Mouse (Mus musculus) B cell, adult (primary cell): ENCODE measurements around the gene Plekhh1. TPM values are rescaled to one million over a fixed set of nuclear protein-coding genes. Genes with fewer than 3 reads are reported as not detected.

Experiments used
- total RNA-seq: library from RNA; stranded (reverse); gene quantifications from 4 replicates; pipeline ENCODE4 v1.2.4, GENCODE M21; 2023; ENCODE audit not compliant: inconsistent age

Plekhh1 gene
- 0.51 to 0.81 TPM (median 0.59 TPM) in 4 replicates for total RNA-seq

DNA sequence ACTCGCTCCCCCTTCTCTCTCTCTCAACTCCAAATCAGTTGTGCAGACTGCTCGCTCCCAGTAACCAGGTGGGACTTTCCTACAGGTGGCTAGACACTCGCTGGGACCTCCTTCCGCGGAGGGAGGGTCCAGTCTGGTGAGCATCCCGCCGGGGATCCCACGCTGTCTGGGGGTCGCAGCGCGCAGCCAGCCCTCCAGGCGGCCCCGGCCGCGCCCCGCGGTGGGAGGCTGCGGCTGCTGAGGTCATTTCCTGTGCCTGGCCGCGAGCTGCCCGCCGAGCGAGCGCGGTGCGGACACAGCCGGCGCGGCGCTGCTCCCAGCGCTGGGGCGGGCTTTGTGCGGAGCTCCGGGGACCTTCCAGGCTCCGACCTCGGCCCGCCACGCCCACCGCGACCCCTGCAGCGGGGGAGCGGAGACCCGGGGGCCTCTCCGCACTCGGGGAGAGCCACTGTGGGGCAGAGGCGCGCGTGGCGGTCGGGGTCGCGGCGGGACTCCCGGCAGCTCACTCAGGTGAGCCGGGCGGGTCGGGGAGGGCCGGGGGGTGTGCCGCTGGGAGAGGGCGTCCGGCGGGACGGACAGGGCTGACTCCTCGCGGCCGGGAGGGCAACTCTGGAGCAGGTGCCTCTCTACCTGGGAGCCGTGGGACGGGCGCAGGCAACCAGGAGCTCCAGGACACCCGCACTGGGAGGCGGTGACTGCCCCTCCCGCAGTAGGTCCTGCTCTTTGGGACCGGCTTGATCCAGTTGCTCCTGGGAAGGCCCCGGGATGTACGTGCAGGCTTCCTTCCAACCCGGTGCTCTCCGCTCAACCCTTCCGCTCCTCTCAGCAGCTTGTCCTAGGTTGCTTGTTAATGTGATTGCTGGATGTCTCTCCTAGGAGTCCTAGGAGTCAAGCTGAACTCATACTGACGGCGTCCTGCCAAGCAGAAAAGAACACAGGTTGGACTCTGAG lies at the start of gene Plekhh1:
Gene Plekhh1, plus strand, starts transcription at position 253 of the 951 bp plus-strand sequence.

DNA sequence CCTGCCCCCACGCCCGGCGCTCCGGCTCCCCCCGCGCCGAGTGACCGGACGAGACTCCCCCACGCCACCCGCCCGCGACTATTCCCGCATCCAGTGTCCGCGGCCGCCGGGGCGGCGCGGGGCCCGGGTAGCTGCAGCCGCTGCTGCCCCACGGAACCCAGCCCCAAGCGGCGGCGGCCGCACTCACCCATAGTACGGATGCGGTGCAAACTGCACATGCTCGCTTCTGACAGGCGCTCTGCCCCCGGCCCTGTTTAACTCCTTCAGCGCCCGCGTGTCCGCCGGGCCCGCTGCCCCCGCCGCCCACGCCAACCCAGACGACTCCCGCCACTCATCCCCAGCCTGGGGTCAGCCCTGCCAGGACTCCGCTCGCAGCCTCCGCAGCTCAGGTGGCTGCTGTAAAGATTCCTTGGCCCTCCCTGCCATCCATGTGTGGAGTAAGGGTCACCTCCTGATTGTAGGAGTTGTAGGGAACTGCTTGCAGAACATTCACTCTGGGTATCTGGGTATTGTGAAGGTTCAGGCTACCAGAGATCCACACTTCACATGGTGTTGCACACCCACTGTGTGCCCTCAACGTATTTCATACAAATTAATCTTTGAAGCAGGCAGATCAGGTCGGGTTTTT lies 21.7 kb upstream of the Plekhh1 start, which contains the start of gene Tmem229b:
Gene Tmem229b, minus strand, starts transcription at position 502 of the 628 bp plus-strand sequence.

DNA sequence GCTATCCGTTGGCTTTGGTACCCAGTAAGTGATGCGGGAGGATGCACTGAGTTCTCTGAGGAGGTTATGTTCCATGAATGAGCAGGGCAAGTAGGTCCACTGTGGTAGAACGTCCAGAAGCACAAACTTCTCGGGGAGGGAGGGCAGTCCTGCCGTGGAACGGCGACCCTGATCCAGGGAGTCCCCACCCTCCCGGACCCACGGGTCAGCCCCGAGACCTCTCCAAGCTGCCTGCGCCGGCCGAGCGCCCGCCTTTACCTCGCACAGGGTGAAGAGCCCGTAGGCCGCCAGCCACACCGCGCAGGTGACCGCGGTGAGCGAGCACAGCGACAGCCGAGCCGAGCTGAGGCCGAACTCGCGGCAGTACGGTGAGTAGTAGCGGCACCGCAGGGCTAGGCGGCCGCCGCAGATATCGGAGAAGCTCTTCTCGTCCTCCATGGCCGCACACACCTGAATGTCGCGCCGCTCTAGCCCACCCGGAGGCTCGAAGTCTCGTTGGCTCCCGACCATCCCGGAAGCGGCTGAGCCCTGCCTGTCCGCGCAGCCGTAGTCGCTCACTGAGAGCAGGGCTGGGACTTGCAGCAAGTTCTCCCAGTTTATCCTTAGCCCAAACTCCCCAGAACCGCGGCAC lies 60.3 kb downstream of the Plekhh1 start, which contains the start of gene Pigh:
Gene Pigh, minus strand, starts transcription at position 470 of the 631 bp plus-strand sequence.

DNA sequence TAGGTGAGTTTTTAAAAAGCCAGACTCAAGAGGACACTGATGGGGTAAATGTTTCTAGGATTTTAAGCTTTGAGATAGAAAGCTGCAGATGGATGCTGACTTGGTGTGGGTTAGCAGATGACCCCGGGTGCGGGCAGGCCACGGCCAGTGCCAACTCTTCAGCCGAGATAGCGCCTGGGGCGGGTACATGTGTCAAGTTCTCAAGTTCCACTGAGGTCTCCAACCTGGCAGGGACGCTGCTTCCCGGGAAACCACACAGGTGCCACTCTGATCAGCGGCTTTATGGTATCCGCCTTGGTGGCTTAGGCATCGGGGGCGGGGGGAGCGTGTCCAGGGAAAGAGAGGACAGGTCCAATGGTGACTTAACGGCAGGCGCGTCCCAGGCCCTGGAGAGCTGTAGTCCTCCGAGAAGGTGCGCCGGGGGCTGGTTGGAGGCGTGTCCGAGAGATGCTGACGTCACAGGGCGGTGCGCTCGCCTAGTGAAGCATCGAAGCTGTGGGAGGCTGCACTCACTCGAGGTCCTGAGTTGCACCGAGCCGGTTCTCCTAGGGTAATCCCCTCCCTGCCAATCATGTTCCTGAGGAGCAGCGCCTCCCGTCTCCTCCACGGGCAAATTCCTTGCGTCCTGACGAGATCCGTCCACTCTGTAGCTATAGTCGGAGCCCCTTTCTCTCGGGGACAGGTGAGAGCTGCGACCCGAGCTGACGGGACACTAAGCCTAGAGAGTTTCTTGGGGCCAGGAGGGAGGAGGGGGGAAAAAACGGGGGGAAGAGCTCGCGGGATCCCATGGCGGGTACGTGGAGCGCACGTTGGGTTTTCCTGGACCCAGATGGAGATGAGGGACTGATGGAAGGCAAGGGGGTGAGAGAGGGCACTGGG lies 101.6 kb downstream of the Plekhh1 start, which contains the start of gene Arg2:
Gene Arg2, plus strand, starts transcription at position 479 of the 879 bp plus-strand sequence.

Other genes with a start within 250 kb of the Plekhh1 start
- 95.1 to 103 TPM (median 102 TPM) in 4 replicates for gene Atp6v1d, start 167.5 kb upstream of the Plekhh1 start, total RNA-seq
- 52.3 to 81.5 TPM (median 57.7 TPM) in 4 replicates for gene Eif2s1, start 167.3 kb upstream of the Plekhh1 start, total RNA-seq
- not detected in 4 replicates for gene Plek2, start 122.2 kb upstream of the Plekhh1 start, total RNA-seq
- 44.7 to 50.8 TPM (median 46.7 TPM) in 4 replicates for gene Tmem229b, start 21.5 kb upstream of the Plekhh1 start, total RNA-seq
- gene Pigh, start 60.5 kb downstream of the Plekhh1 start, total RNA-seq, result 4.8 to 6.4 TPM (median 5.4 TPM) in 4 replicates
- gene Arg2, start 101.6 kb downstream of the Plekhh1 start, total RNA-seq, result not detected in 4 replicates
- gene Vti1b, start 143.5 kb downstream of the Plekhh1 start, total RNA-seq, result 74.4 to 82.2 TPM (median 75.1 TPM) in 4 replicates
- 15.4 to 18.1 TPM (median 16.3 TPM) in 4 replicates for gene Rdh11, start 163.1 kb downstream of the Plekhh1 start, total RNA-seq
- gene Rdh12, start 179.8 kb downstream of the Plekhh1 start, total RNA-seq, result 13.3 to 18.7 TPM (median 15.5 TPM) in 4 replicates